Mouse (Mus musculus) telencephalon, adult 2 months (tissue): ENCODE results near the gene Zfp810.
"Not testable (repeated sequence)": the region's sequence is repeated elsewhere in the genome, so short reads cannot be mapped to it uniquely, and the experiment has no call there.

Source experiments
- DNase-seq: peaks from one replicate; pipeline ENCODE4 v3.0.0-alpha.2; 2011; ENCODE audit warnings: low read depth, low spot score

The Zfp810 gene

GRCm38 (mm10) chr9:22307156-22307919, at the start of gene Zfp810:
TSS of gene Zfp810 (minus strand) at chr9:22307648.
- DNase-seq, result peak; percentile 94

GRCm38 (mm10) chr9:22355919-22356318, 48.5 kb upstream of the Zfp810 start:
- no peak for DNase-seq

GRCm38 (mm10) chr9:22353901-22354300, 46.5 kb upstream of the Zfp810 start:
- no peak for DNase-seq

GRCm38 (mm10) chr9:22353465-22353864, 46.0 kb upstream of the Zfp810 start:
- DNase-seq, result no peak

GRCm38 (mm10) chr9:22340331-22340730, 32.9 kb upstream of the Zfp810 start:
- no peak for DNase-seq

GRCm38 (mm10) chr9:22337217-22337616, 29.8 kb upstream of the Zfp810 start:
- no peak for DNase-seq

GRCm38 (mm10) chr9:22327475-22328387, 20.3 kb upstream of the Zfp810 start:
- peak; percentile 21 for DNase-seq

- no peak for DNase-seq
Observed at GRCm38 (mm10) chr9:22327099-22327474, 19.6 kb upstream of the Zfp810 start.

- DNase-seq, result no peak
Observed at GRCm38 (mm10) chr9:22324579-22324978, 17.1 kb upstream of the Zfp810 start.

GRCm38 (mm10) chr9:22322381-22323211, 15.1 kb upstream of the Zfp810 start:
- no peak for DNase-seq

- no peak for DNase-seq
Observed at GRCm38 (mm10) chr9:22319109-22319508, 11.7 kb upstream of the Zfp810 start.

GRCm38 (mm10) chr9:22316047-22316446, 8.6 kb upstream of the Zfp810 start:
- DNase-seq, result not testable (repeated sequence)

- no peak for DNase-seq
Observed at GRCm38 (mm10) chr9:22314066-22314465, 6.6 kb upstream of the Zfp810 start.

GRCm38 (mm10) chr9:22313218-22313617, 5.8 kb upstream of the Zfp810 start:
- DNase-seq, result no peak

GRCm38 (mm10) chr9:22309651-22310050, 2.2 kb upstream of the Zfp810 start:
- no peak for DNase-seq

GRCm38 (mm10) chr9:22307920-22308262, 443 bp upstream of the Zfp810 start:
- DNase-seq, result not testable (repeated sequence)

- DNase-seq, result no peak
Observed at GRCm38 (mm10) chr9:22306726-22307125, 722 bp downstream of the Zfp810 start.

- no peak for DNase-seq
Observed at GRCm38 (mm10) chr9:22302199-22302598, 5.2 kb downstream of the Zfp810 start.

GRCm38 (mm10) chr9:22278733-22279132, 28.7 kb downstream of the Zfp810 start:
- no peak for DNase-seq

- no peak for DNase-seq
Observed at GRCm38 (mm10) chr9:22268886-22269285, 38.6 kb downstream of the Zfp810 start.

GRCm38 (mm10) chr9:22262611-22263010, 44.8 kb downstream of the Zfp810 start:
- DNase-seq, result no peak

GRCm38 (mm10) chr9:22261594-22261993, 45.9 kb downstream of the Zfp810 start:
- no peak for DNase-seq
